Mouse (Mus musculus): ENCODE data around the gene Manba. TPM values are rescaled to one million over a fixed set of nuclear protein-coding genes. Genes with fewer than 3 reads are reported as not detected.

The Manba gene
- polyA plus RNA-seq, 1 experiment from 2014 or later, result 17.2 TPM

GRCm38 (mm10) chr3:135586060-135586459, 100.6 kb downstream of the Manba start:
- H3K9me3 ChIP-seq (ENCODE audit: control insufficient read depth, low read length), result no peaks in the 10 kb centered on the region
- no peak overlapping the region for H3K9ac ChIP-seq (ENCODE audit: low read length)
- H3K4me3 ChIP-seq (ENCODE audit: low read depth, low read length), result no peak overlapping the region
- no peaks in the 10 kb centered on the region for H3K27me3 ChIP-seq (replicated peaks; ENCODE audit: control insufficient read depth, insufficient read depth, low read length)
- no peak overlapping the region for H3K4me2 ChIP-seq (ENCODE audit: low read length)
- DNase-seq (ENCODE audit: low spot score) (no peak), ATAC-seq (replicated peaks; ENCODE audit: low FRiP score, low TSS enrichment, low read depth) (no peak)
- no peak overlapping the region for H3K27ac ChIP-seq (ENCODE audit: low read depth)
- peaks cover 71% of the 10 kb centered on the region for H3K36me3 ChIP-seq (ENCODE audit: control insufficient read depth, insufficient read depth, low read length)
- no peaks in the 10 kb centered on the region; the same call in 1 of the 2 replicates for H3K4me1 ChIP-seq (replicated peaks; ENCODE audit: control insufficient read depth, insufficient read depth, low read length)
- 89% methylated on average over 2 of the region's 2 CpGs for WGBS

- Histone ChIP-seq H3K4me3 (ENCODE audit: low read depth, low read length) (no peak overlapping the region), H3K9ac (ENCODE audit: low read length) (no peak overlapping the region), H3K4me2 (ENCODE audit: low read length) (no peak overlapping the region), H3K36me3 (ENCODE audit: control insufficient read depth, insufficient read depth, low read length) (peaks cover 75% of the 10 kb centered on the region), H3K27ac (ENCODE audit: low read depth) (no peak overlapping the region), H3K4me1 (replicated peaks; ENCODE audit: control insufficient read depth, insufficient read depth, low read length) (no peaks in the 10 kb centered on the region; the same call in 1 of the 2 replicates), H3K9me3 (ENCODE audit: control insufficient read depth, low read length) (no peaks in the 10 kb centered on the region), H3K27me3 (replicated peaks; ENCODE audit: control insufficient read depth, insufficient read depth, low read length) (no peaks in the 10 kb centered on the region)
- DNase-seq (ENCODE audit: low spot score), result no peak
- no peak for ATAC-seq (replicated peaks; ENCODE audit: low FRiP score, low TSS enrichment, low read depth)
- 90% methylated on average over 4 of the region's 4 CpGs for WGBS
Observed at GRCm38 (mm10) chr3:135586471-135586880, 101.1 kb downstream of the Manba start.

- Histone ChIP-seq H3K4me2 (ENCODE audit: low read length) (no peak overlapping the region), H3K36me3 (ENCODE audit: control insufficient read depth, insufficient read depth, low read length) (peaks cover 95% of the 10 kb centered on the region), H3K27me3 (replicated peaks; ENCODE audit: control insufficient read depth, insufficient read depth, low read length) (no peaks in the 10 kb centered on the region), H3K4me1 (replicated peaks; ENCODE audit: control insufficient read depth, insufficient read depth, low read length) (0 out of 2 replicates have a peak, but pooled peaks cover 2% of the 10 kb centered on the region), H3K4me3 (ENCODE audit: low read depth, low read length) (no peak overlapping the region), H3K9ac (ENCODE audit: low read length) (no peak overlapping the region), H3K27ac (ENCODE audit: low read depth) (no peak overlapping the region), H3K9me3 (ENCODE audit: control insufficient read depth, low read length) (no peaks in the 10 kb centered on the region)
- DNase-seq (ENCODE audit: low spot score), result no peak
- 40% methylated on average over 4 of the region's 4 CpGs for WGBS
- ATAC-seq (replicated peaks; ENCODE audit: low FRiP score, low TSS enrichment, low read depth), result no peak
Observed at GRCm38 (mm10) chr3:135590471-135590870, 105.1 kb downstream of the Manba start.

- DNase-seq (ENCODE audit: low spot score) (no peak), ATAC-seq (replicated peaks; ENCODE audit: low FRiP score, low TSS enrichment, low read depth) (no peak)
- Histone ChIP-seq H3K27me3 (replicated peaks; ENCODE audit: control insufficient read depth, insufficient read depth, low read length) (no peaks in the 10 kb centered on the region), H3K27ac (ENCODE audit: low read depth) (no peak overlapping the region), H3K9ac (ENCODE audit: low read length) (no peak overlapping the region), H3K36me3 (ENCODE audit: control insufficient read depth, insufficient read depth, low read length) (peaks cover 91% of the 10 kb centered on the region), H3K9me3 (ENCODE audit: control insufficient read depth, low read length) (no peaks in the 10 kb centered on the region), H3K4me2 (ENCODE audit: low read length) (no peak overlapping the region), H3K4me3 (ENCODE audit: low read depth, low read length) (no peak overlapping the region), H3K4me1 (replicated peaks; ENCODE audit: control insufficient read depth, insufficient read depth, low read length) (0 out of 2 replicates have a peak, but pooled peaks cover 2% of the 10 kb centered on the region)
- WGBS, result 64% methylated on average over 5 of the region's 5 CpGs
Observed at GRCm38 (mm10) chr3:135591376-135591775, 106.0 kb downstream of the Manba start.

- no peak overlapping the region for H3K9ac ChIP-seq (ENCODE audit: low read length)
- H3K4me1 ChIP-seq (replicated peaks; ENCODE audit: control insufficient read depth, insufficient read depth, low read length), result 0 out of 2 replicates have a peak, but pooled peaks cover 2% of the 10 kb centered on the region
- 83% methylated on average over 4 of the region's 4 CpGs for WGBS
- DNase-seq (ENCODE audit: low spot score) (no peak), ATAC-seq (replicated peaks; ENCODE audit: low FRiP score, low TSS enrichment, low read depth) (no peak)
- no peak overlapping the region for H3K27ac ChIP-seq (ENCODE audit: low read depth)
- H3K4me3 ChIP-seq (ENCODE audit: low read depth, low read length), result no peak overlapping the region
- H3K36me3 ChIP-seq (ENCODE audit: control insufficient read depth, insufficient read depth, low read length), result peaks cover 85% of the 10 kb centered on the region
- no peaks in the 10 kb centered on the region for H3K9me3 ChIP-seq (ENCODE audit: control insufficient read depth, low read length)
- H3K27me3 ChIP-seq (replicated peaks; ENCODE audit: control insufficient read depth, insufficient read depth, low read length), result no peaks in the 10 kb centered on the region
- H3K4me2 ChIP-seq (ENCODE audit: low read length), result no peak overlapping the region
Observed at GRCm38 (mm10) chr3:135592011-135592410, 106.6 kb downstream of the Manba start.

GRCm38 (mm10) chr3:135594238-135594917, 109.0 kb downstream of the Manba start:
- 60% methylated on average over 21 of the region's 21 CpGs for whole genome bisulfite sequencing
- no peak for DNase-seq (ENCODE audit: low spot score)
- H3K27ac ChIP-seq (ENCODE audit: low read depth), result no peak overlapping the region

GRCm38 (mm10) chr3:135597014-135597413, 111.6 kb downstream of the Manba start:
- H3K9me3 ChIP-seq (ENCODE audit: control insufficient read depth, low read length), result no peaks in the 10 kb centered on the region
- H3K9ac ChIP-seq (ENCODE audit: low read length), result no peak overlapping the region
- no peaks in the 10 kb centered on the region for H3K27me3 ChIP-seq (replicated peaks; ENCODE audit: control insufficient read depth, insufficient read depth, low read length)
- H3K4me2 ChIP-seq (ENCODE audit: low read length), result no peak overlapping the region
- no peak for ATAC-seq (replicated peaks; ENCODE audit: low FRiP score, low TSS enrichment, low read depth)
- 69% methylated on average over 4 of the region's 4 CpGs for WGBS
- peak overlapping the region; percentile 55; the same call in 1 of the 2 replicates for H3K27ac ChIP-seq (ENCODE audit: low read depth)
- H3K36me3 ChIP-seq (ENCODE audit: control insufficient read depth, insufficient read depth, low read length), result peaks cover 55% of the 10 kb centered on the region
- H3K4me1 ChIP-seq (replicated peaks; ENCODE audit: control insufficient read depth, insufficient read depth, low read length), result peaks cover 5% of the 10 kb centered on the region; the same call in 1 of the 2 replicates
- no peak overlapping the region for H3K4me3 ChIP-seq (ENCODE audit: low read depth, low read length)
- no peak for DNase-seq (ENCODE audit: low spot score)

More at GRCm38 (mm10) chr3:135594238-135594917, 109.0 kb downstream of the Manba start:
- no peaks in the 10 kb centered on the region for H3K27me3 ChIP-seq (replicated peaks; ENCODE audit: control insufficient read depth, insufficient read depth, low read length)
- H3K36me3 ChIP-seq (ENCODE audit: control insufficient read depth, insufficient read depth, low read length), result peaks cover 61% of the 10 kb centered on the region
- no peaks in the 10 kb centered on the region for H3K9me3 ChIP-seq (ENCODE audit: control insufficient read depth, low read length)
- H3K4me1 ChIP-seq (replicated peaks; ENCODE audit: control insufficient read depth, insufficient read depth, low read length), result peaks cover 5% of the 10 kb centered on the region; the same call in 1 of the 2 replicates
- ATAC-seq (replicated peaks; ENCODE audit: low FRiP score, low TSS enrichment, low read depth), result no peak
- H3K9ac ChIP-seq (ENCODE audit: low read length), result no peak overlapping the region
- no peak overlapping the region for H3K4me2 ChIP-seq (ENCODE audit: low read length)
- no peak overlapping the region for H3K4me3 ChIP-seq (ENCODE audit: low read depth, low read length)

- ATAC-seq (replicated peaks; ENCODE audit: low FRiP score, low TSS enrichment, low read depth) (no peak), DNase-seq (ENCODE audit: low spot score) (no peak)
- Histone ChIP-seq H3K27ac (ENCODE audit: low read depth) (no peak overlapping the region), H3K4me1 (replicated peaks; ENCODE audit: control insufficient read depth, insufficient read depth, low read length) (peaks cover 5% of the 10 kb centered on the region; the same call in 1 of the 2 replicates), H3K4me2 (ENCODE audit: low read length) (no peak overlapping the region), H3K4me3 (ENCODE audit: low read depth, low read length) (no peak overlapping the region), H3K9ac (ENCODE audit: low read length) (no peak overlapping the region), H3K27me3 (replicated peaks; ENCODE audit: control insufficient read depth, insufficient read depth, low read length) (no peaks in the 10 kb centered on the region), H3K9me3 (ENCODE audit: control insufficient read depth, low read length) (no peaks in the 10 kb centered on the region), H3K36me3 (ENCODE audit: control insufficient read depth, insufficient read depth, low read length) (peaks cover 55% of the 10 kb centered on the region)
- WGBS, result 77% methylated on average over 3 of the region's 3 CpGs
Observed at GRCm38 (mm10) chr3:135598355-135598754, 112.9 kb downstream of the Manba start.

GRCm38 (mm10) chr3:135602731-135603130, 117.3 kb downstream of the Manba start:
- Histone ChIP-seq H3K4me3 (ENCODE audit: low read depth, low read length) (no peak overlapping the region), H3K4me2 (ENCODE audit: low read length) (no peak overlapping the region), H3K36me3 (ENCODE audit: control insufficient read depth, insufficient read depth, low read length) (peaks cover 53% of the 10 kb centered on the region), H3K9me3 (ENCODE audit: control insufficient read depth, low read length) (no peaks in the 10 kb centered on the region), H3K27ac (ENCODE audit: low read depth) (no peak overlapping the region), H3K9ac (ENCODE audit: low read length) (no peak overlapping the region), H3K27me3 (replicated peaks; ENCODE audit: control insufficient read depth, insufficient read depth, low read length) (no peaks in the 10 kb centered on the region), H3K4me1 (replicated peaks; ENCODE audit: control insufficient read depth, insufficient read depth, low read length) (peaks cover 18% of the 10 kb centered on the region)
- no peak for DNase-seq (ENCODE audit: low spot score)
- no peak for ATAC-seq (replicated peaks; ENCODE audit: low FRiP score, low TSS enrichment, low read depth)
- 84% methylated on average over 10 of the region's 10 CpGs for WGBS
